Mouse (Mus musculus) MEL-GATA-1-ER (cell line): Measurements from ENCODE around the gene Spag5.
A peak's percentile ranks its signal among the peaks of the same experiment; 100 is the strongest.

Experiments
- DNase-seq: peaks from one replicate; pipeline ENCODE4 v3.0.0-alpha.2; 2012; ENCODE audit warnings: low read depth; ENCODE audit errors: extremely low read depth

The Spag5 gene

DNA sequence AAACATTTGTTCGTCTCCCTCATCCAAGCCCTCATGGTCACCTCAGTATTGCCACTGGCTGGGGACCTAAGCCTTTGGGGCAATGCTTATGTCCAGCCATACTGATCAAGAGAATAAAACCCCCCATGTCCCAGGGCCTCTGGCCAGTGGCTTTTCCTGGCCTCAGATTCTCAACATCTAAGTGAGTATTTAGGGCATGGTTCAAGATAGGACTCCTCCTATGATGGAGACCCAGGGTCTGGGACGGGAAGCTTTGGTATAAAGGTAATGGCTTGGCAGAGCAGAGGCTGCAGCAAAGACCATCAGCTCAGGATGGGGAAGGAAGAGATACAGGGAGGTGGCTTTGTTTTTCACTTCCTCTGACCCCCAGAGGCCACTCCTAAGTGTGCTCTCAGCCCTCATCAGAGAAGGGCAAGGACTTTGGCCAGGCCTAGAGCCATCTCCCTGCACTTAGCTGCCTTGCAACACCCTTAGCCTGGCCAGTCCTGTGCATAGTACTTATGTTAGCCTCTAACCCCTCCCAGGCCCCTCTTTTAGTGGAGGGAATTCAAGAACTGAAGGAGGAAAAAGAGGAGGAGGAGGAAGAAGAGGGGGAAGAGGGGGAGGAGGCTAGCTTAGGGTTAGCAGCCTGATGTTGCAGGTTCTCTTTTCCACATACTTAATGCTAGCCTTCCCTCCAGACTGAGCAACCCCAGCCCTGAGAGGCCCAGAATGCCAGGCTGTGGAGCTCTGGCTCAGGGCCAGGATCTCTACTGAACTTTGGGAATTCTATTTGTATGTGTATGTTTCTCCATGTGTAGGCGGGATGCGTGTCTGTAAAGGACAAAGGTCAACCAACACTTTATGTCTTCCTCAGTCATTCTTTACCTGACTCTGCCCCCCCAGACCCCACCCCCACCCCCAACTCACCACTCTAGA, 48.4 kb downstream of the Spag5 start:
- no peak for DNase-seq

DNA sequence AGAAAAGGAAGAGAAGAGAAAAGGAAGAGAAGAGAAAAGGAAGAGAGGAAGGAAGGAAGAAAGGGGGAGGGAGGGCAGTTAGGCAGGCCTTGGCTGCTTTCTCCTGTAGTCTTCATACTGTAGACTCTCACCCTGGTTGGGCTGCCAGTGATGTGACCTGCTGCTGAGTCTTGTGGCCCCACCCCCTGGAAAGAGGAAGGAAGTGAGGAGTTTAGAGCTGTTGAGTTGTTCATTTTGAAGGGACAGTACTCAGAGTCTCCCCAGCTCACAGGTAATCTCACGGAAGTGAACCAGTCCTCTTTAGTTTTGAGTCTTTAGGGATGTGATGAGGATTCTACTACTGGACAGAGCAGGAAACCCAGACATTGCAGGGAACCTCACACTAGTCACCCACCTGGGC, 51.8 kb downstream of the Spag5 start:
- DNase-seq: peak; percentile 63

DNA sequence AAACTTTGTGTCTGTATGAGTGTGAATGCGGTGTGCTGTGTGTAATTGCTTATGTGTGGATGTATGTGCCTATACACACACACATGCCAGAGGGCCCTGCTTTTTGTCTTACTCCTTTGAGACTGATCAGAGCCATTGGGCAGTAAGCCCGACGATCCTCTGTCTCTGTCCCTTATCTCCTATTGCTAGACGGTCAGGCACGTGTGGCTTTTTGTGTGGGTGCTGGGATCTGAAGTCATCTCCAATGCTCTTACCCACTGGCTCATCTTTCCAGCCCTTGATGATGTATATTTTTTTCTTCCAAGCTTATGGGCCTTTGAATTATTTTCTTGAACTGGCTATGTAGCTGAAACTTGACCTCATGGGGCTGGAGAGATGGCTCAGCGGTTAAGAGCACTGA, 53.6 kb downstream of the Spag5 start:
- no peak for DNase-seq

DNA sequence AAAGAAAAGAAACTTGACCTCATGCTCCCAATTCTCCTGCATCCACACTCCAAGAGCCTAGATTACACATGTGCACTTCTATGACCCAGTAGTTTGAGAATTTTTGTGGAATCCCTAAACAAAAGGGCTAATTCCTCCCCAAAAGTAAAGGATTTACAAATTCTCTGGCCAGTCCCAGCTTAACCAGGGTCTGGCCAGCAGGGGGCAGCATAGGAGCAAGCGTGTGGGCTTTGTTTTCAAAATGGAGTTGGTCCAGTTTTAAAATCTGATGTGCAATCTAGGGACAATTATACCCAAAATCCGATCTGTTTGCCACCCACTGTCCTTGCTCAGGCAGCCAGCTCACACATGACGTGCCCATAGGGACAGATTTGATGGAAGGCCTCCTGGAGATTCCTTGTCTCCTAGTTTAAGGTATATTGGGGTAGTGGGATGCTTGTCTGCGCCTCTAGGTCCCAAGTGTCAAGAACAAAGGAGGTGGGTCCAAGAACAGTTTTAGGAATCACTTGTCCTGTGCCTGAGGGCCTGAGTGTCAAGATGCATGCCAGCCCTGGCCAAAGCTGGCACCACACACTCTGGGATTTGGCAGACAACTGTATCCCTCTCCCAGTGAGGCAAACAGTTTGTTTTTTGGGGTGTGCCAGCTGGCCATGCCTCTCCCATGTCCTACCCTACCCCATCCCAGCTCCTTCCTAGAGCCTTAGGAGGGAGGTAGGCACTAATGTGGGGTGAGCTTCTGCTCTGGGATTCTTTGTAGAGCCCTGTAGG, 54.3 kb downstream of the Spag5 start:
- no peak for DNase-seq

DNA sequence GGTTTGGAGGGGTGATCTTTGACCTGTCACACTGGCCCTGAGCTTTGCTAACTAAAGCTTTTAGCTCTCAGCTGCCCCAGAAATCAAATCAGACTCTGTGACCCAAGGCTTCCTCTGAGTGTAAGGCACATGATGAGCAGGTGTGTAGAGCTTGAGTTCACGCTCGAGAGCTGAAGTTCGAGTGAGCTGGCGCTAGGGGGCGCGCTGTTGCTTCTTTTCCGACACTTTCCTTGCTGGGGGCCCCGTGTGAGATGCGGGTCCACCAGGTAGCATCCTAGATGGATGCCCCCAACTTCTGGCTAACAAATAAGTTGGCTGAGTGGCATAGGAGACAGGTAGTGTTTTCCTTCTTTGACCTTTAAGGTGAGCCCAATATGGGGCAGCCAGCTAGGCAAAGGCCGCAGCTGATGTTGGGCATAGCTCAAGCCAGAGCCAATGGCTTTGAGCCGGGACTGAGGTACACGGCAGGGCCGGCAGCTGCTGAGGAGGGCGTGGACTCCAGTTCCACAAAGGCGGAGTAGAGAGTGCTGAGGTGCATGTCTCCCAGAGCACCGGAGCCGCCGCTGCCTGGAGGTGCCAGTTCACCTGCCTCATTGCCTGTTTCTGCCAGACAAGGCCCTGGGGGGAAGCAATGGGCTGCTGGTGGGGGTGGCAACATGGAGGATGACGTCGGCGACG, 57.1 kb downstream of the Spag5 start:
- peak; percentile 29 for DNase-seq

DNA sequence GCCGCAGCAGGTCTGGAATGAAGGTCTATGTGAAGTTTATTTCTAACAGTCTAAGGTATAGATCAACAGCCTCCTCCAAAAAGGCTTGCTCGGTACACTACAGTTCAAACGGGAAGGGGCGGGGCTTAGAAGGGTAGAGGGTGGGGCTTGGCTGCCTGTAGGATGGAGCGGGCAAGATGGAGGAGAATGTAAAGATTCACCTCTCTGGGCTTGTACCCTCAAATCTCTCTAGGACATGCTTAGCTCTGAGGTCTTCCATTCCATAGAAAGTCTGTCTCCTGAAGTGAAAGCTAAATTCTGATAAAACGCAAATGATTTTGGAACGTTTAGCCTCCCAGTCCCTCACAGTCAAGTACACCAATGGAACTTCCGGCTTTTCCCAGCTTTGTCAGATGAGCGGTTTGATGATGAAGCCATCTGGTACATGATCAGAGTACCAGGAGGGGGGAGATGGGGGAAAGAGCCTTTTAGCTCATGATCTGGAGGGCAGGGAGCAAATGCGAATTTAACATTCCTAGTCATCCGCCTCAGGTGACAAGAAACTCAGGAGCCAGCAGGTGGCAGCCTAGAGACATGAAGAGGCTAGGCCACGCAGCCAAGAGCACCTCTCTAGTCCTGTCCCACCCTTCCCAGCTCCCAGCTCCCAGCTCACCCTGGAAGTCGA, 58.9 kb downstream of the Spag5 start:
- DNase-seq: peak; percentile 69

DNA sequence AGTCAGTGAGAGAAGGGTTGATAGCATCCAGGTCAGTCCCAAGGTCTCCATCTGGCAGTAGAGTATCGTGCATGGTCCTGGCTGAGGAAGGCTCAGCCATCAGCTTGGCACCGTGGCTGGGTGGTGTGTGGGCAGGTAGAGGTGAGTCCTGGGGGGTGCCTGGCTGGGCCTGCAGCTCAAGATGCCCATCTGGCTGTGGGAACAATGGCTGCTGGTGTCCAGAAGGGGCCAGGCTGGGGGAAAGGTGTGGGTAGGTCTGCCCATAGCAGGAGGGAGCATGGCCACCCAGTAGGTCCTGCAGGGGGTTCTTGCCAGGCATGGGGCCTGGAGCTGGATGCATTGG, 59.4 kb downstream of the Spag5 start:
- DNase-seq: no peak

DNA sequence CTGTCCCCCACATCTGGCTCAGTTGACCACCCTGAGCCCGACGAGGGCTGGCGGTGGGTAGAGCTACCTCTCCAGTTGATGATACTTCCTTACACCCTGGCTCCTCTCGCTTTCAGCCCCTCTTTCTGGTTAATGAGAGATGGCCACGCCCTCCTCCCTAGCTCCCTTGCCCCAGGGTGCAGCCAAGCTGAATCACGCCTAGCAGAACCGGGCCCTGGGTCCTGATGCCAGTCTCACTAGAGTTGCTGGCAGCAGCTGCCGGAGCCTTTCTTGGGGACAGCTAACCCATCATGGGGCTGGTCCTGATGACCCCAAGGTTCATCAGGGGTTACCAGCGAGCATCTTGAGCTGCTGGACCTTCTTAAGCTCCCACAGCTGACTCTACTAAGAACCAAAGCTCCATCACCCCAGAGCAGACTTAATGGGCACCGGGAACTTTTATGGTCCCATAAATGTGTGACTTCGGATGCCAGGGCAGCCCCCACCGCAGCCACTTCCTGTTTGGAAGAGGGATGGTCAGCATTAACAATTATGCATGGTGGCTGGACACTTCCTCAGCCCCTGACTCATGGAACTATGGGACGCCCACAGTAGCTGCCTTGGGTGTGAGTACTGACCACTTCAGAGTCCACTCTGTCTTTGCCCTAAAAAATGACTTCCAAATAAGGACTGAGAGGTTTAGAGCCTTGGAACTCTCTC, 62.1 kb downstream of the Spag5 start:
- DNase-seq: no peak

DNA sequence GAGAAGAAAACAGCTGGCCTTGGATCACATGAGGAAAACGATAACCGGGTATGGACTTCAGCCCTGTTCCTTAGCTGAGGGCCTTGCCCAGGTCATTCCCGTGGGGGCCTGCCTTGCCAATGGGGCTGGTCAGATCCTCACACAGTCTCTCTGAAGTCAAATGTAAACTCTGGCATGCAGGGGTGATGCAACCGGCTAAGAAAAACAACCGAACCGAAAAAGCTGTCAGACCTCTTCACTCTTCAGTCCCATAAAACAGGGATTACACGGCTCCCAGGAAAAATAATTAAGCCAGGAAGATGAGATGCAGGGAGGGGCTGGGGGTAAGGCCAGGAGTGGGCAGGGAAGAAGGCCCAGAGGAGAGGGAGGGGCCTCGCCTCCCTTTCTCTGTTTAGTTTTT, 62.8 kb downstream of the Spag5 start:
- no peak for DNase-seq

DNA sequence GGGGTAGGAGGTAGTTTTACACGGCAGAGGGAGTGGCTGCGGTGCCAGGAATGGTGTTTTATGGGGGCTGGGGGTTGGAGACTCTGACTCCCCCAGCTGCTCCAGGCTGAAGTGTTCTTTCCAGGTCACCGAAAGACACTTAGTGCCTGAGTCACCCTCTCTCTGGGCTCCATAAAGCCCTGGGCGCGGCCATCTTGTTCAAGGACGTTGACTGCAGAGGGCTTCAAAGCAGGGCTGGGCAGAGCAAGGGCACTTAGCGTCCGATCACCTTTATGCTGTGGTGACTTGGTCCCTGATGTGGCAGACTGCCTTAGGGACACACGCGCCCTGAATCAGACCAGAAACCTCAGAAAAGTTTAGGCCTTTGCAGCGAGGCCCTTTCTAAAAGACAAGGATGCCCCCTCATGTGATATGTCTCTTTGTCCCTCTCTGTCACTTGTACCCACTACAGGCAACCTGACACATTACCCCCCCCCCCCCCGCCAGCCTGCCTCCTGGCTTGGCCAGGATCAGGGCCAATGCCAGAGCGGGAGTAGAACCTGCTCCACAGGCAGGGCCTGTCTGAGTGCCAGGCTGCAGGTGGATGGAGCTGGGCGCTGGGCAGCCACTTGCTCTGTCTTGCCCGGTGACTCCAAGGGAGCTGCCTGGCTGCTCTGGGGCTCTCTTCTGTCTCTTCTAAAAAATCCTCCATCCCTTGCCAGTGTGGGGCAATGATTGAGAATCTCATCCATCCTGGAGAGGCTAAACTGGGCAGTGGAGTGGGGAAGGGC, 66.3 kb downstream of the Spag5 start:
- no peak for DNase-seq

DNA sequence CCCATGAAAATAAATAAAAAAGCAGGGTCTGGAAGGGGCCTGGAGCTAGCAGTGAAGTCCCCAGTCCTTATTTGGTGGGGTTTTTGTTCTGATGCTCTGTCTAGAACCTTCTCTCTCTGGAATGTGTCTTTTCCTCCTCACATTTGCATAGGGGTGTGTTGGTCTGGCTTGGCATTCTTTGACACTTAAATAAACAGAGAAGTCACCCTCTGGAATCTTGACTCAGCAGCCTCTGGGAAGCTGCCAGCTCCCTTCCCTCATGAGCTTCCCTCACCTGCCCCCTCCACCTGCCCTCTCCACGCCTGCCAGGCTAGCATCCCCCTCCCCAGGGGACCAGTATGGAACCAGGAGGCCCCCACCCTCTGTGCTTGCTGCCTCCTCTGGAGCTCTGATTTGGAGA, 69.1 kb downstream of the Spag5 start:
- DNase-seq: no peak

DNA sequence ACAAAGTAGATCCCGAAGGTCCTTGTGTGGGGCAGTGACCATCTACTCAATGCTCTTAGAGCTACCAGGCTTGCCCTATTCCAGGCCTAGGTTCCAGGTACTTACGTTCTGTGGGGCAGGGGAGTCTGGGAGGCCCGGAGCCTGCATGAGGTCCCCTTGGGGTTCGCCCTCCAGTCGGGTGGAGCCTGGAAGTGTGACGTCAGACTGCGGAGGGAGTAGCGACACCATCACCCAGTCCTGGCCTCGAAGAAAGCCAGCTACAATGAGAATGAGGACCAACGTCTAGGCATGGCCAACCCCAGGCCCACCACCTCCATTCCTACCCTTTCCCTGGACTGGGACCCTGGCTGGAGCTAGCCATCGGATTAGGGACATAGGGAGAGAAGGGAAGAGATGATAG, 70.4 kb downstream of the Spag5 start:
- no peak for DNase-seq
